Comparison of ENCODE assay signal across 8 mouse cellular contexts in the genomic region with DNA sequence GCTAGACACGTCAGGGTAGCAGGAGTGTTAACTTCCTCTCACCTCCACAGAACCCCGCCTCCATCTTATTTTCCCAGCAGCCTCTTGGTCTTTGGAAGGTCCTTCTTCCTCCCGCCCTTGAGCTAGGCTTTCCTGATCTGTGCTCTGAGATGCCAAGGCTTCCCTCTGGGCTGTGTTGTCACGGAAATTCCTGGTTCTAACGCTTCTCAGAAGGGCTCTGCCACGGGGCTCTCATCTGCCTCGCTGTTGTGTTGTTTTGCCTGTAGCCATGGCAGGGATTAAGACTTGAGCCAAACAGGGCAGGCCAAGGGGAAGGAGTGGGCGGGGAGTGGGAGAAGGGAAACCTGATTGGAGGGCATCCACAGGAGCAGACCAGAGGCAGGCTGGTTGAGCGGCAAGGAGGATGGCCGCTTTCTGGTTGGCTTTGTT. TPM values are rescaled to one million over a fixed set of nuclear protein-coding genes. Genes with fewer than 3 reads are reported as not detected.
DNase-seq lines count a peak whose midpoint lies in the region; ATAC-seq lines count a peak whose summit lies in the region.

No protein-coding gene starts in this region.

- H3K36me3 ChIP-seq in forebrain, embryonic 13.5 days (ENCODE audit: poor library complexity, severe bottlenecking), result no peaks in the 10 kb centered on the region
- H3K36me3 ChIP-seq in midbrain, embryonic 13.5 days, result no peaks in the 10 kb centered on the region

- peak overlapping the region; percentile 17; the same call in 1 of the 2 replicates for H3K4me3 ChIP-seq in forebrain, embryonic 13.5 days
- H3K4me3 ChIP-seq in midbrain, embryonic 13.5 days (replicated peaks), result no peak overlapping the region; the same call in 1 of the 2 replicates

- WGBS in forebrain, embryonic 13.5 days, result 17% methylated on average over 10 of the region's 10 CpGs
- WGBS in midbrain, embryonic 13.5 days, result 19% methylated on average over 10 of the region's 10 CpGs

- H3K9me3 ChIP-seq in forebrain, embryonic 13.5 days (replicated peaks), result no peaks in the 10 kb centered on the region
- H3K9me3 ChIP-seq in midbrain, embryonic 13.5 days, result no peaks in the 10 kb centered on the region

- H3K4me1 ChIP-seq in forebrain, embryonic 13.5 days, result peaks cover 13% of the 10 kb centered on the region
- peaks cover 17% of the 10 kb centered on the region for H3K4me1 ChIP-seq in midbrain, embryonic 13.5 days (replicated peaks)

- H3K4me2 ChIP-seq in forebrain, embryonic 13.5 days, result peak overlapping the region; percentile 49
- H3K4me2 ChIP-seq in midbrain, embryonic 13.5 days (replicated peaks), result peak overlapping the region; percentile 41

- H3K9ac ChIP-seq in forebrain, embryonic 13.5 days, result no peak overlapping the region
- no peak overlapping the region for H3K9ac ChIP-seq in midbrain, embryonic 13.5 days (replicated peaks)

- DNase-seq in MN1 (ENCODE audit: low spot score), result peak; percentile 86
- peak; percentile 40 for DNase-seq in brain, embryonic 18.5 days (ENCODE audit: low read depth, low spot score)
- peak; percentile 83 to 85 for DNase-seq in heart, postnatal 10 days
- DNase-seq in layer of hippocampus, adult 8-10 months (ENCODE audit: low spot score in 2 of 2), result peak; percentile 44 to 57
- peak; percentile 75 for DNase-seq in testis, postnatal 10 days (ENCODE audit: low spot score)
- no peak for DNase-seq in thymus, postnatal 25 days

- ATAC-seq in forebrain, embryonic 13.5 days, result peak; percentile 90
- ATAC-seq in midbrain, embryonic 13.5 days, result peak; percentile 94

- intact Hi-C loops in heart, postnatal 10 days (cut with DNase I), result no loop called here

- H3K27ac ChIP-seq in forebrain, embryonic 13.5 days, result peak overlapping the region; percentile 25; the same call in 1 of the 2 replicates
- peak overlapping the region; percentile 49 for H3K27ac ChIP-seq in midbrain, embryonic 13.5 days

- no peaks in the 10 kb centered on the region for H3K27me3 ChIP-seq in forebrain, embryonic 13.5 days
- H3K27me3 ChIP-seq in midbrain, embryonic 13.5 days, result no peaks in the 10 kb centered on the region

RNA-seq across cellular contexts. Expression of a gene that starts 26.8 kb away (rescaled TPM):
- polyA plus RNA-seq in forebrain, embryonic 13.5 days (2015; fragmentation: Nextera tagmentation; extraction: Ambion mirVana), result 0.21 TPM in 1 of 2 replicates, not detected in the other
- total RNA-seq in heart, postnatal 10 days (2021), result 10 to 100 TPM; 12.6 to 20.2 TPM
- total RNA-seq in layer of hippocampus, adult 8-10 months (2022), result 10 to 100 TPM; 41.8 to 54.1 (median 44.0) TPM
- polyA plus RNA-seq in midbrain, embryonic 13.5 days (2015; fragmentation: Nextera tagmentation; extraction: Ambion mirVana), result 0.24 and 0.34 TPM in 2 replicates
